Mouse (Mus musculus) cerebellum, adult 2 months (tissue): ENCODE results near the gene Kcnb1.

Source experiments
- CTCF ChIP-seq: fragments of 200-500 bp; IDR thresholded peaks from 2 replicates; pipeline ENCODE4 v1.5.1; 2011; ENCODE audit warnings: low read depth, mild to moderate bottlenecking, control low read depth, low read length, moderate library complexity, borderline replicate concordance; ENCODE audit not compliant: insufficient read depth
- POLR2A ChIP-seq: fragments of 200-500 bp; IDR thresholded peaks from 2 replicates; pipeline ENCODE4 v1.6.1; 2011; ENCODE audit warnings: low read length, control low read depth, borderline replicate concordance; ENCODE audit not compliant: insufficient read depth

GRCm38 (mm10) chr2:167076759-167077158 is 113.2 kb downstream of the Kcnb1 start:
- TF ChIP-seq POLR2A, result no peak
- no peak for TF ChIP-seq CTCF
